Mouse (Mus musculus) embryo, embryonic 9.5 days (tissue): ENCODE data around the gene Frem2.

Experiments used
- DNase-seq: peaks from one replicate; pipeline ENCODE4 v3.0.0-alpha.2; 2017; ENCODE audit errors: extremely low spot score

Frem2 gene

GRCm38 (mm10) chr3:53656878-53657561, at the start of gene Frem2:
Gene Frem2, minus strand, starts transcription at chr3:53657355.
- peak; percentile 77 for DNase-seq

- DNase-seq = no peak
Measured at GRCm38 (mm10) chr3:53705992-53706495, 48.9 kb upstream of the Frem2 start.

GRCm38 (mm10) chr3:53703126-53703505, 46.0 kb upstream of the Frem2 start:
- peak; percentile 9 for DNase-seq

GRCm38 (mm10) chr3:53702421-53703125, 45.4 kb upstream of the Frem2 start:
- no peak for DNase-seq

- no peak for DNase-seq
Measured at GRCm38 (mm10) chr3:53701940-53702339, 44.8 kb upstream of the Frem2 start.

- no peak for DNase-seq
Measured at GRCm38 (mm10) chr3:53687776-53688175, 30.6 kb upstream of the Frem2 start.

- DNase-seq = no peak
Measured at GRCm38 (mm10) chr3:53682244-53682643, 25.1 kb upstream of the Frem2 start.

GRCm38 (mm10) chr3:53680816-53681215, 23.7 kb upstream of the Frem2 start:
- no peak for DNase-seq

- peak; percentile 49 for DNase-seq
Measured at GRCm38 (mm10) chr3:53674225-53674624, 17.1 kb upstream of the Frem2 start.

- DNase-seq = no peak
Measured at GRCm38 (mm10) chr3:53669736-53670135, 12.6 kb upstream of the Frem2 start.

GRCm38 (mm10) chr3:53657744-53658534, 784 bp upstream of the Frem2 start:
- peak; percentile 72 for DNase-seq

GRCm38 (mm10) chr3:53656328-53656877, 752 bp downstream of the Frem2 start:
- peak; percentile 29 for DNase-seq

GRCm38 (mm10) chr3:53655343-53655742, 1.8 kb downstream of the Frem2 start:
- no peak for DNase-seq

- DNase-seq = peak; percentile 60
Measured at GRCm38 (mm10) chr3:53650003-53650748, 7.0 kb downstream of the Frem2 start.

GRCm38 (mm10) chr3:53649425-53649824, 7.7 kb downstream of the Frem2 start:
- peak; percentile 10 for DNase-seq

- no peak for DNase-seq
Measured at GRCm38 (mm10) chr3:53648902-53649301, 8.3 kb downstream of the Frem2 start.

GRCm38 (mm10) chr3:53635948-53636347, 21.2 kb downstream of the Frem2 start:
- no peak for DNase-seq

GRCm38 (mm10) chr3:53631126-53631525, 26.0 kb downstream of the Frem2 start:
- no peak for DNase-seq

- DNase-seq = no peak
Measured at GRCm38 (mm10) chr3:53630630-53631029, 26.5 kb downstream of the Frem2 start.

GRCm38 (mm10) chr3:53629966-53630365, 27.2 kb downstream of the Frem2 start:
- DNase-seq = no peak

- no peak for DNase-seq
Measured at GRCm38 (mm10) chr3:53623222-53623621, 33.9 kb downstream of the Frem2 start.
